Comparison of ENCODE assay signal across 11 mouse cellular contexts in the genomic region with DNA sequence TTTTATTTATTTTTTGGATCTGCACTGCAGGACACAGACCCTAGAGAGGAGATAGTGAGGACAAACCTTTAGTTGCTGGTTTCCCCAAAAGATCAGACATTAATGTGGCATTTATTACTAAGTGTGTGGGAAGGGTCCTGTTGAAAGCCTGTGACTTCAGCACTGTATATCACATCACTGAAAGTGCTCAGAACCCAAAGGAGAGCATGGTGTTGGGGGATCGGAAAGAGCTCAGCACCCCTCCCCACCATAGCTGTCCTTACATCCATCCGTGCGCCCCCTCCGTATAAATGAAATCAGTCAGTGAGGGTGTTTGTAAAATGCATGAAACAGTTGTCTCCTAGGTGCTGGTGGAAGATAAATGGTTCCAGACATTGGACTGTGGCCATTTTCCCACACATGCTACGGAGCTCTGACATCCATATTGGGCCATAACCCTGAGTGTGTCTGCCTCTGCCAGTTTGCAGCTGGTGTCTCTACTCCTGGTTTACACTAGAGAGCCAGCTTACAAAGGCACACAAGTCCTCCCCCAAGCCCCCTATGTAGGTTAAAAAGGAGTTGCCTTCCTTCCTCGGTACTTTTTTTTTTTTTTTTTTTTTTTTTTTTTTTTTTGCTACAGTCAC.
DNase-seq lines count a peak whose midpoint lies in the region; ATAC-seq and TF ChIP-seq lines count a peak whose summit lies in the region.
"Had no signal": no experiment of that assay in that cellular context is flagged by ENCODE, and none has a peak within 500 bp of the region (broad histone marks: within the 10 kb centered on the region; RNA-seq: fewer than 3 reads in every experiment).

No protein-coding gene starts in this region.

- 0 out of 2 replicates have a peak overlapping the region, but pooled peaks have one; percentile 5 for H3K27ac ChIP-seq in hindbrain, embryonic 13.5 days
- no peak overlapping the region for H3K27ac ChIP-seq in hindbrain, embryonic 11.5 days (ENCODE audit: low read depth, low read length)
- no peak overlapping the region for H3K27ac ChIP-seq in heart, postnatal 0 days (ENCODE audit: low read depth)
- peak overlapping the region; percentile 72; the same call in 1 of the 2 replicates for H3K27ac ChIP-seq in lung, postnatal 0 days (ENCODE audit: low read length)
- no peak overlapping the region for H3K27ac ChIP-seq in forebrain, postnatal 0 days (ENCODE audit: low read depth, low read length)

- no peaks in the 10 kb centered on the region for H3K9me3 ChIP-seq in hindbrain, embryonic 13.5 days
- no peaks in the 10 kb centered on the region for H3K9me3 ChIP-seq in hindbrain, embryonic 11.5 days (ENCODE audit: control insufficient read depth, low read length)
- H3K9me3 ChIP-seq in heart, postnatal 0 days (replicated peaks; ENCODE audit: control insufficient read depth, low read length) = no peaks in the 10 kb centered on the region
- H3K9me3 ChIP-seq in lung, postnatal 0 days (ENCODE audit: low read length) = no peaks in the 10 kb centered on the region
- H3K9me3 ChIP-seq in forebrain, postnatal 0 days (ENCODE audit: low read length) = no peaks in the 10 kb centered on the region

- no peaks in the 10 kb centered on the region for H3K36me3 ChIP-seq in hindbrain, embryonic 13.5 days
- no peaks in the 10 kb centered on the region for H3K36me3 ChIP-seq in hindbrain, embryonic 11.5 days (ENCODE audit: control insufficient read depth, insufficient read depth, low read length)
- H3K36me3 ChIP-seq in heart, postnatal 0 days (replicated peaks; ENCODE audit: control insufficient read depth, insufficient read depth, low read length) = no peaks in the 10 kb centered on the region
- no peaks in the 10 kb centered on the region for H3K36me3 ChIP-seq in lung, postnatal 0 days (ENCODE audit: insufficient read depth, low read length)
- H3K36me3 ChIP-seq in forebrain, postnatal 0 days (ENCODE audit: insufficient read depth) = no peaks in the 10 kb centered on the region

- no peak for TF ChIP-seq CTCF in heart, postnatal 0 days (IDR thresholded peaks at IDR 0.05; ENCODE audit: low read depth)
- no peak for TF ChIP-seq CTCF in lung, postnatal 0 days (IDR thresholded peaks at IDR 0.05)
- TF ChIP-seq CTCF in forebrain, postnatal 0 days (IDR thresholded peaks at IDR 0.05; ENCODE audit: low read depth) = no peak

- peaks cover 16% of the 10 kb centered on the region for H3K4me1 ChIP-seq in hindbrain, embryonic 13.5 days (replicated peaks)
- no peaks in the 10 kb centered on the region for H3K4me1 ChIP-seq in hindbrain, embryonic 11.5 days (replicated peaks; ENCODE audit: control insufficient read depth, insufficient read depth, low read length)
- H3K4me1 ChIP-seq in heart, postnatal 0 days (ENCODE audit: control insufficient read depth, insufficient read depth) = peaks cover 7% of the 10 kb centered on the region
- no peaks in the 10 kb centered on the region; the same call in 1 of the 2 replicates for H3K4me1 ChIP-seq in lung, postnatal 0 days (ENCODE audit: insufficient read depth, low read depth, low read length)
- no peaks in the 10 kb centered on the region for H3K4me1 ChIP-seq in forebrain, postnatal 0 days (ENCODE audit: insufficient read depth)

- WGBS in hindbrain, embryonic 13.5 days = 61% methylated on average over 5 of the region's 6 CpGs
- WGBS in hindbrain, embryonic 11.5 days = 65% methylated on average over 6 of the region's 6 CpGs
- WGBS in heart, postnatal 0 days = 61% methylated on average over 6 of the region's 6 CpGs
- 56% methylated on average over 6 of the region's 6 CpGs for WGBS in lung, postnatal 0 days
- 69% methylated on average over 6 of the region's 6 CpGs for WGBS in forebrain, postnatal 0 days

- DNase-seq in hindbrain, embryonic 11.5 days (ENCODE audit: low spot score) = no peak
- peak; percentile 46 for DNase-seq in adipocyte (ENCODE audit: low spot score)
- no peak for DNase-seq in heart, postnatal 0 days (ENCODE audit: low spot score)
- peak; percentile 72 for DNase-seq in lung, postnatal 0 days (ENCODE audit: low spot score)
- no peak for DNase-seq in forebrain, postnatal 0 days
- no peak for DNase-seq in left cerebral cortex, postnatal 25 days (ENCODE audit: low spot score in 2 of 2)
- no peak for DNase-seq in cerebellum, adult 9-11 months
- DNase-seq: right cerebral cortex, postnatal 4 days; thymus, postnatal 4 days had no signal

- intact Hi-C loops in left cerebral cortex, postnatal 25 days (cut with DNase I) = loop anchor here (5.0 kb wide), 1 partner anchor 109 kb away; no protein-coding TSS in a partner anchor

- no peaks in the 10 kb centered on the region for H3K27me3 ChIP-seq in hindbrain, embryonic 13.5 days
- H3K27me3 ChIP-seq in hindbrain, embryonic 11.5 days (ENCODE audit: control insufficient read depth, insufficient read depth, low read length) = no peaks in the 10 kb centered on the region
- H3K27me3 ChIP-seq in heart, postnatal 0 days (ENCODE audit: control insufficient read depth, insufficient read depth, low read length) = no peaks in the 10 kb centered on the region
- H3K27me3 ChIP-seq in lung, postnatal 0 days (replicated peaks; ENCODE audit: insufficient read depth, low read length) = no peaks in the 10 kb centered on the region
- no peaks in the 10 kb centered on the region for H3K27me3 ChIP-seq in forebrain, postnatal 0 days (ENCODE audit: insufficient read depth, low read length)

- no peak overlapping the region for H3K9ac ChIP-seq in hindbrain, embryonic 13.5 days
- no peak overlapping the region for H3K9ac ChIP-seq in hindbrain, embryonic 11.5 days (ENCODE audit: low read depth, low read length)
- no peak overlapping the region for H3K9ac ChIP-seq in heart, postnatal 0 days (replicated peaks; ENCODE audit: low read depth, low read length)
- H3K9ac ChIP-seq in lung, postnatal 0 days (replicated peaks; ENCODE audit: low read depth) = peak overlapping the region; percentile 4; the same call in 1 of the 2 replicates
- H3K9ac ChIP-seq in forebrain, postnatal 0 days = no peak overlapping the region

- TF ChIP-seq EP300 in heart, postnatal 0 days (IDR thresholded peaks at IDR 0.05; ENCODE audit: low read depth) = no peak
- no peak for TF ChIP-seq EP300 in lung, postnatal 0 days (IDR thresholded peaks at IDR 0.05)

- ATAC-seq in hindbrain, embryonic 13.5 days (ENCODE audit: low FRiP score) = peak; percentile 57
- ATAC-seq in hindbrain, embryonic 11.5 days (ENCODE audit: low FRiP score) = no peak
- ATAC-seq in heart, postnatal 0 days (ENCODE audit: insufficient read depth, low read depth) = no peak
- ATAC-seq in lung, postnatal 0 days = peak; percentile 37
- no peak for ATAC-seq in forebrain, postnatal 0 days

- H3K4me2 ChIP-seq in hindbrain, embryonic 13.5 days = peak overlapping the region; percentile 29
- no peak overlapping the region for H3K4me2 ChIP-seq in hindbrain, embryonic 11.5 days (replicated peaks; ENCODE audit: low read depth, low read length)
- H3K4me2 ChIP-seq in heart, postnatal 0 days (ENCODE audit: low read depth, low read length) = peak overlapping the region; percentile 30
- peak overlapping the region; percentile 38 for H3K4me2 ChIP-seq in lung, postnatal 0 days (replicated peaks; ENCODE audit: low read depth, low read length)
- no peak overlapping the region for H3K4me2 ChIP-seq in forebrain, postnatal 0 days (ENCODE audit: low read depth)

- no peak overlapping the region for H3K4me3 ChIP-seq in hindbrain, embryonic 13.5 days
- H3K4me3 ChIP-seq in hindbrain, embryonic 11.5 days (ENCODE audit: low read depth, low read length) = no peak overlapping the region
- 0 out of 2 replicates have a peak overlapping the region, but pooled peaks have one; percentile 11 for H3K4me3 ChIP-seq in heart, postnatal 0 days (ENCODE audit: low read depth, low read length)
- H3K4me3 ChIP-seq in lung, postnatal 0 days (ENCODE audit: low read depth, low read length) = peak overlapping the region; percentile 39
- no peak overlapping the region for H3K4me3 ChIP-seq in forebrain, postnatal 0 days (ENCODE audit: low read depth, low read length)
- H3K4me3 ChIP-seq: erythroblast, embryonic 14.5 days had no signal

Comparison
In these comparisons a context has a peak if more than half of its experiments do, and no peak if none do; other contexts are left out.
1. ATAC-seq: peak in hindbrain, embryonic 13.5 days (single experiment) and lung, postnatal 0 days (single experiment); none in hindbrain, embryonic 11.5 days (single experiment), heart, postnatal 0 days (single experiment) and forebrain, postnatal 0 days (single experiment).
2. H3K27ac ChIP-seq: peak in hindbrain, embryonic 13.5 days (single experiment) and lung, postnatal 0 days (single experiment); none in hindbrain, embryonic 11.5 days (single experiment), heart, postnatal 0 days (single experiment) and forebrain, postnatal 0 days (single experiment).
3. H3K4me2 ChIP-seq: peak in hindbrain, embryonic 13.5 days (single experiment), heart, postnatal 0 days (single experiment) and lung, postnatal 0 days (single experiment); none in hindbrain, embryonic 11.5 days (single experiment) and forebrain, postnatal 0 days (single experiment).
4. H3K4me3 ChIP-seq: peak in heart, postnatal 0 days (single experiment) and lung, postnatal 0 days (single experiment); none in hindbrain, embryonic 13.5 days (single experiment), hindbrain, embryonic 11.5 days (single experiment) and forebrain, postnatal 0 days (single experiment).
5. DNase-seq: peak in adipocyte (single experiment) and lung, postnatal 0 days (single experiment); none in hindbrain, embryonic 11.5 days (single experiment), heart, postnatal 0 days (single experiment), forebrain, postnatal 0 days (single experiment), left cerebral cortex, postnatal 25 days (0 of 2) and cerebellum, adult 9-11 months (single experiment).